Mouse (Mus musculus): ENCODE measurements around the gene Akap11. TPM values are rescaled to one million over a fixed set of nuclear protein-coding genes. Genes with fewer than 3 reads are reported as not detected.

Gene Akap11
- 2.7 and 2.8 TPM in 2 replicates for polyA plus RNA-seq (2012; rRNA removed)

GRCm38 (mm10) chr14:78536281-78537165, at the start of gene Akap11:
Gene Akap11 (minus strand): TSS chr14:78536808.

Other genes with a start within 250 kb of the Akap11 start
- 0.41 and 0.47 TPM in 2 replicates for gene Tnfsf11, start 228.8 kb downstream of the Akap11 start, polyA plus RNA-seq (2012; rRNA removed)
- gene Dgkh, start 196.0 kb upstream of the Akap11 start, polyA plus RNA-seq (2012; rRNA removed): 4.3 and 5.4 TPM in 2 replicates